Mouse (Mus musculus): ENCODE measurements around the gene Slc17a7.

The Slc17a7 gene

DNA sequence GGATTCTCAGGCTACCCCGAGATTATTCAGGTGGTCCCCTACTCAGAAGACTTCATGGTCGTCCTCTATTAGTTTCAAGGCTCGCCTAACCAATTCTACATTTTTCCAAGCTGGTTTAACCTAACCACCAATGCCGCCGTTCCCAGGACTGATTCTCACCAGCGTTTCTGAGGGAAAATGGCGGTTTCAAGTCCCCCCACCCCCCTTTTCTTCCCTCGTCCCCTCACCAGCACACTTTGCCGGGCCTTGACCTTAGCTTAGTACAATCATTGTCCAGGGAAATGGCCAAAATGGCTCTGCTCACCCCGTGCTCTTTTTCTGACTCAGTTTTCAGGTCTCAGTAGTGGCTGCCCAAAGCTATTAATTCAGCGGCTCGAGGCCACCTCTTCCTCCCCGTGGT lies 11.6 kb downstream of the Slc17a7 start:
- no peak for ATAC-seq (ENCODE audit: low TSS enrichment)

DNA sequence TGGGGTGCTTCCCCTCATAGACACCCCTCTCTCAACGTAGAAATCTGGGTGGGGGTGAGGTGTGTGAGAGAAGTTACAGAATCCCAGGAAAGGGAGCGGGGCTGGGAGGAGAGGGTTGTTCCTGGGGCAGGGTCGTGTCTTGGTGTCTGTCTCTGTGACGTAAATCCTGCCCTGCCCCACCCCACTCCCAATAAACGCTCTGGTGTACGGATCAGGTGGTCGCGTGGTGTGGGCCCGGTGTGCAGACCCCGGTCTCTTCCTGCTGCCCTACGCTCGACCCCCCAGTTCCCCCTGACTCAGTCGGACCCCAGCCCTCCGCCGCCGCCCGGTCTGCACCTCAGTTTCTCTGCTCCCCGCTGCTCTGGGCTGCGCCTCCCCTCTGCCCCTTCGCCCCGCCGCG lies 12.2 kb downstream of the Slc17a7 start:
- 0 out of 2 replicates have a peak, but pooled peaks have one; percentile 2 for ATAC-seq (ENCODE audit: low TSS enrichment)

DNA sequence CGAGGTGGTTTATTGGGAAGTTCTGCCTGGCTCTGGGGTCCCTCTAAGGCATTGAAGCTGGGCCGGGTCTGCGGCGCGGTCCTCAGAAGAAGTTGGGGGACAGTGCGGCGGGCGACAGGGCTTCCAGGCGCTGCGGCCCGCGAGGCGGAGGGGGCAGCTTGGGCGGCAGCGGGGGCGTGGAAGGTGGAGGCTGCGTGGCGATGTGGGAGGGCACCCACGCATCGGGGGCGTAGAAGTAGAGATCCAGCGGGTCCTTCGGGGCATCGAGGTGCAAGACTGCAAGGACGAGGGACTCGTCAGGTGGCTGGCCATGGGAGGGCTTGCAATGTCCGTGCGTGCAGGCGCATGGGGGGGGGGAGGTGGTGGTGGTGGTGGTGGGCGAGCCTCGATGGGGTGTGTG lies 12.6 kb downstream of the Slc17a7 start:
- no peak; the same call in 1 of the 2 replicates for ATAC-seq (ENCODE audit: low TSS enrichment)

DNA sequence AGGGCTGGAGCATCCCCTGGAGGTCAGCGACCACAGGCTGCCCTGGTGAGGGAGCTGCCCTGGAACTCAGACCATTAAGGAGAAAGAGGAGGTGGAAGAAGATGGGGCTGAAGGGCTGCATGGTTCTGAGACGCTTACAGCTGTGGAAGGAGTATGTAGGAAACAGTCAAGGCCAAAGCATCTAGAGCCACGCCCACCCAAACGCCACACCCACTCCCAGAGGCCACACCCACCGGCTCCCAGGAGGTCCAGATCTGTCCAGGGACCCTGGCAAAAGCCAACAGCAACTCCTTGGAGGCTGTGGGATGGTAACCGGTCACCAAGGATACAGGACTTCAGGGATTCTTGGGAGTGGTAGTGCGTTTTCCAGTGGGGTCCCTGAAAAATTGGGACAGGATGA lies 14.8 kb downstream of the Slc17a7 start:
- ATAC-seq (ENCODE audit: low TSS enrichment) = no peak

DNA sequence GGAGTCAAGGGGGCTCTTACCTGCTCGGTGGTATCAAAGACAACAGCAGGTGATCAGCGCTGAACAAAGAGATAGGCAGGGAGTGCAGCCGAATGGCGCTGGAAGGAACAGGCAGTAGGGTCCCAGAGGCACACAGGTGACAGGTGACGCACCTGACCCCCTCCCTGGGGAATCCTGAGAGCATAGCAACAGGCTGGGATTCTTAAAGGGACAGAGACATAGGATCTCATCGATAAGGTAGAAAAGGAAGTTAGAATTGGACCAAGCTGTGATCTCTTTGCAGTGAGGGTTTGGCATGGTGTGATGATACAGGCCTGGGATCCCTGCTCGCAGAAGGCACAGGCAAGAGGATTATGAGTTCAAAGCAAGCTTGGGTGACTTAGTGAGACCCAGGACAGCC lies 15.7 kb downstream of the Slc17a7 start, which contains the start of gene Gfy:
TSS of gene Gfy (minus strand) at position 101 of the 400 bp plus-strand sequence.
- no peak for ATAC-seq (ENCODE audit: low TSS enrichment)

DNA sequence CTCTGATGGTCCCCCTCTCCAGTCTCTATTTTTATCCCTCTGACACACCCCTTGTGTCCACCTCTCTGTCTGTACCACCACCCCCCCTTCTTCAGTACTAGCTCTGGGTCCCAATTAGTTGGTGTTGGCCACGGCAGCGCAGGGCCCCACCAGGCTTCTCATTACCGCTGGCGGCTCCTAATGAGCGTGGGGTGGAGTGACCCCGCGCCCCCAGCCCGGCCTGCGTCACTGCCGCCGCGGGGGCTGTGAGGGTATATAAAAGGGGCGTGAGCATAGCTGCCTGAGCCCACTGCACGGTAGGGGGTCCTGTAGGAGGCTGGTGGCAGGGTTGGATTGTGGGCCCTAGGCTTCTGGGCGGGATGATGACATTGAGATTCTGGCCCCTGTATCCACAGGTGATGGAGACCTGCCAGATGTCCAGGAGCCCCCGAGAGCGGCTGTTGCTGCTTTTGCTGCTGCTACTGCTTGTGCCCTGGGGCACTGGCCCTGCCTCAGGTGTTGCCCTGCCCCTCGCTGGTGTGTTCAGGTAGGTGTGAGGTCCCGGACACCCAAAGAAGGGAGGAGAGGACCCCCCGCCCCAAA lies 17.2 kb downstream of the Slc17a7 start, which contains the start of gene Pth2:
TSS of gene Pth2 (plus strand) at position 100 of the 582 bp plus-strand sequence.
- no peak for ATAC-seq (ENCODE audit: low TSS enrichment)

DNA sequence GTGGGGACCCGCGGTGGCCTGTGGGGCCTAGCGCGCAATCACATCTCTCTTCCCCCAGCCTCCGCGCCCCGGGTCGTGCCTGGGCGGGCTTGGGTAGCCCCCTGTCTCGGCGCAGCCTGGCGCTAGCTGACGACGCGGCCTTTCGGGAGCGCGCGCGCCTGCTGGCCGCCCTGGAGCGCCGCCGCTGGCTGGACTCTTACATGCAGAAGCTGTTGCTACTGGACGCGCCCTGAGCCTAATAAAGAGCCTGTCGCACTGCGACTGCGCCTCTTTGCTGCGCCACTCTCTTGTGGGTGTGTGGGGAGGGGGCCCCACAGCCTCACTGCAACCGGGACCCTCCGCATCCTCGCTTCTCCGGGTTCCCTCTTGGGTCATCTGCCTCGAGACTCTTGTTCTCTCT lies 17.8 kb downstream of the Slc17a7 start:
- ATAC-seq (ENCODE audit: low TSS enrichment) = no peak

DNA sequence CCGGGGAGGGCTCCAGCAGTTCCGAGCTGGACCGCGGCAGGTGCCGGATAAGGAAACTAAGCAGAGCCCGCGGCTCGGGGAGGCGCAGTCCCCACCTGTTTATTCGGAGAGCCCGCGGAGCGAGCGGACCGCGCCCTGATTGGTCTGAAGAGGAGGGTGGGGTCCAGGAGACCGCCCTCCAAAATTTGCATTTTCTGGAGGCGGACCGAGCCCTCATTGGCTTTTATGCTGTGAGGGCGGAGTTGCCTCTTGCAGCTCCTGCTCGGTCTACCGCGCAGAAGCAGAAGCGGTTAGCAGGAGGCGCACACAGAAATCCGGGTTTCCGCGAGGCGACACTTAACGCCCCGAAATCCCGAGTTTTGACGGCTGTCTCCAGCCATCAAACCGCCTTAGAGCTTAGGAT lies 18.5 kb downstream of the Slc17a7 start:
- ATAC-seq (ENCODE audit: low TSS enrichment) = peak; percentile 92

DNA sequence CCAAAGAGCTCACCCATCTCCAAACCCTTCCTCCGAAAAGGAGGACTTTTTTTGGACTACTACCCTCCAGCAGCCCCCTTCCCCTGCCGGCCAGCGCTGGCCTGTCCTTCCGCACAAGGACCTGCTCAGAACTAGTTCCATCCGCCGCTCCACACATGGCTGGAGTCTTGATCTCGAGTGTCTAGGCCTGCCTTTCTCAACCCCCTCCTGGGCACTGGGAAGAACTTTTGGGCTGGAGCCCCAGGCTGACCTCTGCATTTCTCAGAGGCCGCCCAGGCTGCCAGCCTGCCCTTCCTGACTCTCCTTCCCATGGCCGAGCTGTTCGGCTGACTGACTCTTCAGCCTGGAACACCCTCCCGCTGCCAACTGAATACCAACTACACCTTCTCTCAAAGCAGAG lies 18.9 kb downstream of the Slc17a7 start:
- peak; percentile 31; the same call in 1 of the 2 replicates for ATAC-seq (ENCODE audit: low TSS enrichment)

DNA sequence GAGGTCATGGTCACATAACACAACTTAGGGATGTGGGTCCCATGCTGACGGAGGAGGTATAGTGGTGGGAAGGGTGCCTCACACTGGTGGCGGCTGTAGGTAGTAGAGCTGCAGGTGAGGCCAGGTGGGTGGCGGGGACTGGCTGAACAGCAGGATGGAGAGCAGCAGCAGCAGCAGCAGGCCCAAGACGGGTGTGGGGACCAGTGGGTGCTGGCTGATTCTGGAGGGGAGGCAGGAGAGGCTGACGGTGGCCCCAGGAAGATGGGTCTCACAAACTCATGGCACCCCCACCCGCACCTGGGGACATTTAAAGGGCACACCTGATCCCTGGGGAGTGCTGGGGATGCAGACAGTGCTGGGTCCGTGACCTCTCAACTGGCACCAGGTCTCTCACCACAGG lies 19.9 kb downstream of the Slc17a7 start:
- no peak for ATAC-seq (ENCODE audit: low TSS enrichment)

DNA sequence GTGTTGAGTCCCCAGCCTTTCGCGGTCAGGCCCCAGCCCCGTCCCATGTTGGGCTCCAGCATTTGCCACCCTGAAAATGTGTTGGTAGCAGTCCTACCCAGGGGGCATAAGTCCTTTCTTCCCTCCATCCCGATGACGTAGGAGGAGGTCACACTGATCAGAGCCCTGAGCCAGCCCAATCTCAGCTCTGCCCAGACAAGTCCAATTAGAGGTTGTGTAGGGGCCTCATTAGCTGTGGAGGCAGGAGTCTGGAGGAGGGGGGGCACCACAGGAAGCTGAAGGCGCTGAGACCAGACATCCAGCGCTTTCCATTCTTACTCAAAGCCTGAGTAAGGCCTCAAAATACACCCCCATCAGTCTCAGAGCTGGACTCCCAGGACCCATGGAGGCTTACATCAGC lies 22.2 kb downstream of the Slc17a7 start:
- ATAC-seq (ENCODE audit: low TSS enrichment) = no peak

DNA sequence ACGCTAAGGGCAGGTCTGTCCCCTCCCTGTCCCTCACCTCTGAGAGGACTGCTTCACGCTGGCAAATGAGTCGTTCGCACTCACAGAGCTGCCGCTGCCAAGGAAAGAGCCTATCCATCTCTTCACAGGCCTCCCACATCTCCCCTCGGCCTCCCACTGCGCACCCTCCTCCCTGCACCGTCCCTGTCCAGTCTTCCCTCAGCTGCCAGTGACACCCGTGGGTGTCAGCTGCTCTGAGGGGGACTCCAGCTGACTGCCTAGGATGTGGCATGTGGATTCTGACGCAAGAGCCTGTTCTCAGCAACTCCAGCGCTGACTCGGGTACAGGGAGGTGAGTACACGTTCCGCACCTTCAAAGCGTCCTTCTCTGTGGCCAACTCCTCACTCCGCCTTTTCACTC lies 25.9 kb downstream of the Slc17a7 start:
- peak; percentile 80 for ATAC-seq (ENCODE audit: low TSS enrichment)

DNA sequence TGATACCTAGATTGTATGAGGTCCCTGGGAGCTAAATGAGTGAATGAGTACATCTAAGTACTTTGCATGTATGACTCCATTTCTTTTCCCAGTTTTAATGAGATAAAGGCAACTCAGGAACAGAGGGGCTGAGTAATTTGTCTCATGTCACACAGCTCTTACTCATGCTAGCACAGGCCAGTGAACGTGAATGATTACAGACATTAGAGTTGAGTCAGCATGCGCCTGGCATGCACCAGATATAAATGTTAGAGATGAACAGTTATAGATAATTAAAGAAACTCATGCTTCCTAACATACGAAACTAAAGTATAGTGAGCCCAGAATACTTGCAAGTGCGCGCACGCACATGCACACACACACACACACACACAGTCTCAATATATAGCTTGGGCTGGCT lies 26.4 kb downstream of the Slc17a7 start:
- no peak for ATAC-seq (ENCODE audit: low TSS enrichment)

DNA sequence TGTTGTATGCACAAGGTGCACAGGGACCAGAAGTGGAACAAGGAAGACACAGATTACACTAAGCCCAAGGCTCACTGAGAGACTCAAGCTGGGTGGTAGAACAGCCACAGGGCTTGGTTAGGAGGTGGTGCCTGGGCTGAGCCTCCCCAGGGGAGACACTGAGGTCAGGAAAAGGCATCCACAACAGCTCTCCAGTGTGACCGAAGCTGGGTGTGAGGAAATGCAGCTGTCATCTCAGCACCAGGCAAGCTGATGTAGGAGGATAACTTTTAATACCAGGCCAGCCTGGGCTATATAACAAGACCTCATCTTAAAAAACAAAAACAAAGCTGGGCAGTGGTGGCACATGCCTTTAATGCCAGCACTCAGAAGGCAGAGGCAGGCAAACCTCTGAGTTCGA lies 27.4 kb downstream of the Slc17a7 start:
- no peak for ATAC-seq (ENCODE audit: low TSS enrichment)

DNA sequence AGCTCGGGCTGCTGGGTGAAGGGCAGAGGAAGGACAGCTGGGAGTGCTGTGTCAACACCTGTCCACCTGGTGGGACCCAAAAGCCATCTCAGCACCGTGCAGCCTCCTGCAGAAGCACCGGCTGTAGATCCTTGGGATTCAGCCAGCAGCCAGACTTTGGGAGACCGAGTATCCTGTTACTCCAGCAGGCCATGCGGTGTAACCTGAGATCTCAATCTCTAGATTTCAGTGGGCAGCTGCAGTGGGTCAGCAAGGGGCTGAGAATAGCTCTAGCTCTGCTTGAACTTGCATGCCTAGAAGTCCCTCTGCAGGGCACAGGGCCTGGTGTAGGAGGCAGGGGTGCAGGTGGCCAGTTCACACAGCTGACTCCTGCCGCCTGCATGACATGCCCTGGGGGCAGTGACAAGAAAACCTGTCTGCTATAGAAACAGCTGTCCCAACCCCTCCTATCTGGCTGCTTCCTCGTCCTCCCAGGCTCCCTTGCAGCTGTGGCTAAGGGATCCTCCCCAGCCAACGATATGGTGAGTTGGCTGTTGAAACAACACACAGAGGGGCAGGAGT lies 28.1 kb downstream of the Slc17a7 start:
- no peak for ATAC-seq (ENCODE audit: low TSS enrichment)

DNA sequence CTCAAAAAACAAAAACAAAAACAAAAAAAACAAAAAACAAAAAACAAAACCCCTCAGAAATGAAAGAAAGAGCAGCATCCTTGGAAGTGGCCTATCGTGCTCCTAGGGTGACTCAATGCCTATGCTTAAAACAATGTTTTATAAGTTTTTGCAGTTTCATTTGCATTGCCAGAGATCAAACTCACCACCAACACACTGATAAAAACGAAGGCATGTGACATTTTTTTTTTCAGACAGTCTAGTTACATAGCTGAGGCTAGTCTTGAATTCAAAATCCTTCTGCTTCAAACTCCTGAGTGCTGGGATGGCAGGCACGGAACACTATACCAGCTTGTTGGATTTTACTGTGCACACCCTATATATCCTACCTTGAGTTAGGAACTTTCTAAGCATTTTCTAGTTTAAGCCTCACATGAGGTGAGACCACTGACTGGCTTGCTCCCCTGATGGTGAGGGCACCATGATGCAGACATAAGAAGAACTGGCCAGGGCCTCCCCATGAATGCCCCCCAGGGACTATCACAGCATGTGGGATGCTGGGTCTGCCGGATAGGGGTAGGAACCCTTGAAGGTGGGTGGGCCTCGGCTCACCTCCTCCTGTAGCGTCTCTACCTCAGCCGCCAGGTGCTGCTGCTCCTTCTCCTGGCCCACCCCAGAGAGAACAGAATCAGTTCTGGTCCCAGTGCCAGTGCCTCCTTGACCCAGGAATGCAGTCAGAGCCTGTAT lies 29.0 kb downstream of the Slc17a7 start:
- ATAC-seq (ENCODE audit: low TSS enrichment) = no peak

DNA sequence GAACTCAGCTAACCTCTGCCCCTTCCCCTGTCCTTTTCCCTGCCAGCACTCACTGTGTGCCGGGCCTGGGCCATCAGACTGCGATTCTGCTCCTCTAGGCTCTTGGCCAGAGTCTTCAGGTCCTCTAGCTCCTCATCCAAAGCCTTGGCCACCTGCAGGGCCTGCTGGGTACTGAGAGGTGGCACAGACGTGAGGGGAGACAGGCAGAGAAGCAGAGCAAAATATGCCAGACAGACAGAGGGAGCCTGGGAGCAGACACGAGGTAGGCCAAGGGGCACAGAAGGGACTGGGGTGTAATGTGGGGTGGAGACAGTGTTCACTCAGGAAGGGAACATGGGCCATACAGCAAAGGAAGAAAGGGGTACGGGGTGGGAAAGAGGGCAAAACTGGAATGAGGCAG lies 29.7 kb downstream of the Slc17a7 start:
- no peak for ATAC-seq (ENCODE audit: low TSS enrichment)

DNA sequence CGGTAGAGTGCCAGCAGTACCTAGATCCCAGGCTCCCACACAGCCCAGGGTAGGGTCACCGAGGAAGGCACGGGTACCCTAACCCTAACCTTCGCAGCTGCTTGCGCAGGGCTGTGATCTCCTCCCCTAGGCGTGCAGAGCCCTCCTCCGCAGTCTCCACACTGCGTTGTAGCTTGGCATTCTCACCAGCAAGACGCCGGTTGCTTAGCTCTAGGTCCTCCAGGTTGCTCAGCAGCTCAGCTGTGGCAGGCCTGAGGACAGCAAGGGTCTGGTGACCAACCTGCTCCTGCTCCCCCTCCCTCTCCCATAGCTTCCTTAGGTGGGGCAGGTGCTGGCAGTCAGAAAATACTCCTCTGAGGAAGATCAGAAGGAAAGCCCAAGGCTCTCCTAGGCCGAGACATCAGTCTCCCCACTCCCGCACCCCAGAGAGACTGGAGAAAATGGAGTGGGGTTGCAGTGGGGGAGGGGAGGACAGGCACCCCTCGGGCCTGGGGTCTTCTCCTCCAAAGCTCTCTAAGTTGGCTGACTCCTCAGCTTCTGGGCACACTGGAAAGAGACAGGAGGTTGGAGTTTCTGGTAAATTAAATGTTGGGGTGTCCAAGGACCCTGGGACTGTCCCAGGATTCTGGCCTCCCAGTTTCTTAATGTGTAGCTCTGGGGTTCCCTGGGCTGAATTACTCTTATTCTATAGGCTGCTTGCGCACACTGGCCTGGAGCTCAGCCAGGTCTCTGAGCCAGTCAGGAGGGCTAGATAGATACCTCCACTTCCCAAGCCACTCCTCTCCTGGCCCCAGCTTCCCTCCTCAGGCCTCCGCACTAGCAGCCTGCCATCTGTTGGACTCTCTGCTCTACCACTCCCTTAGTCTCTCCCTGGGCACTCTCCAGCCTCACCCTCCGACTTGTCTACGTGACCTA lies 30.4 kb downstream of the Slc17a7 start:
- ATAC-seq (ENCODE audit: low TSS enrichment) = no peak

DNA sequence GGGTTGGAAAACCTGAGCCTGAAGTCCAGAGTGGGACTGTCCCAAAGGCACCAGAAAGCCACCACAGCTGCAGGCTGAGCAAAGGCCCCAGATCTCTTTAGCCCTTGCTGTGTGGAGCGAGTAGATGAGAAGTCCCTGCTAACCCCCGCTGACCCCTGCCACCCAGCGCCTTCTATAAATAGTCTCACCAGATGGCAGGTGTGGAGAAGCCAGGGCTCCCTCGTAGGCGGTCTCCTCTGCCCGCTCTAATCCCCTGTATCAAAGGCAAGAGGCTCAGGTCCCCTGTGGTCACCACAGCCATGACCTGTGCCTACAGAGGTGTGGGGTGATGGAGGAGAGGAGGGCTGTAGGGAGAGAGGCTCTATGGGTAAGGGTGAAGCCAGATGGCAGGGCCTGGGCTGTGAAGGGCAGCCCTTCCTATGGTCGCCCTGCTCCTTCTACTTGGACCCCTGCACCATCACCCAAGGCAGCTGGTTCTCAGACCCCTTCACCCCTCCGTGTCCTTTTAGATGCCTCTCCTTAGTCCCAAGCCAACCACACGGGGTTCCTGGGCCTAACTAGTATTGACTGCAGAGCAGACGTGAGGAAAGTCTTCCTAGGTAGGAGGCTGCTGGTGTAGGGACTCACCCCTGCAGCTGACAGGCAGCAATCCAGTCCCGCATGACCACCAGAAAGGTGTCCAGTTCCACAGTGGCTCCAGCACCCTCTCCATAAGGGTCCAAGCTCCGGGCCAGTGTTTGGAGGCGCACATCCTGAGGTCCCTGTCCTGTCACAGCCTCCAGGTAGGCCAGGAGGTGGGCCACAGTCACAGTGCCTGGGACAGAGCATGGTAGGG lies 31.8 kb downstream of the Slc17a7 start:
- no peak for ATAC-seq (ENCODE audit: low TSS enrichment)

DNA sequence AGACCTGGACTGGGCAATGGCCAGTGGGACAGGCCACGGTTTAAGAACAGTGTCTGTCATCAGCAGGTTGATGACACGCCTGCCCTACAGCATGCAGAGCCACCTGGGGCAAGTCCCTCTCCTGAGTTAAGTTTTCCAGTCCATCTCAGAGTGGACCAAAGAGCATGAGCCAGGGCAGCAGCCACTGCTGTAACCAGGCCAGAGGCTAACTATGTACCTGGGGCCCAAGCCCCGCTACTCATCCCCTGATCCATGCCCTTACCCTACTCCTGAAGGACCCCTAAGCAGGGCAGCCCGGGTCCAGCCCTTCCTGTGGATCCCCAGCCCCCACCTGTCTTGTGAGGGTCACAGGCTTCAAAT lies 32.4 kb downstream of the Slc17a7 start:
- no peak for ATAC-seq (ENCODE audit: low TSS enrichment)

DNA sequence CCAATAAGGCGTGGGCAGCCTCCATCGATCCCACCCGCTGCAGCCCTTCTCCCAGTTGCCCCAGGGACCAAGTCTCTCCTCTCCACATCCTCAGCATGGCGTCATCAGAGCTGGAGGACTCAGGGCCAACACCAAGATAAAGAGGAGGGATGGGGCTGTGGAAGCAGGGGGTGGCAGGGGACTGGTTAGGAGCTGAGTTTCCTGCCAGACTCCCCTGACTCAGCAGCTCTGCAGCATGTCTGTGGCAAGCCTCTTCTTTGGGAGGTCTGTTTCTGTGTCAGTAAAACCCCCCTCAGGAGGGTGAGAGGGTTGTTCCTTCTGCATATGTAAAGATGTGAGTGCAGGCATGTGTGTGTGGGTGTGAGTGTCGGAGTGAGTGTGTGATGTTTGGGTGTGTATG lies 33.2 kb downstream of the Slc17a7 start:
- peak; percentile 13; the same call in 1 of the 2 replicates for ATAC-seq (ENCODE audit: low TSS enrichment)
